Mouse (Mus musculus): ENCODE results near the gene Cmklr1. TPM values are rescaled to one million over a fixed set of nuclear protein-coding genes. Genes with fewer than 3 reads are reported as not detected.

The Cmklr1 gene
- polyA plus RNA-seq, 1 experiment from 2014 or later, result 2.0 TPM

DNA sequence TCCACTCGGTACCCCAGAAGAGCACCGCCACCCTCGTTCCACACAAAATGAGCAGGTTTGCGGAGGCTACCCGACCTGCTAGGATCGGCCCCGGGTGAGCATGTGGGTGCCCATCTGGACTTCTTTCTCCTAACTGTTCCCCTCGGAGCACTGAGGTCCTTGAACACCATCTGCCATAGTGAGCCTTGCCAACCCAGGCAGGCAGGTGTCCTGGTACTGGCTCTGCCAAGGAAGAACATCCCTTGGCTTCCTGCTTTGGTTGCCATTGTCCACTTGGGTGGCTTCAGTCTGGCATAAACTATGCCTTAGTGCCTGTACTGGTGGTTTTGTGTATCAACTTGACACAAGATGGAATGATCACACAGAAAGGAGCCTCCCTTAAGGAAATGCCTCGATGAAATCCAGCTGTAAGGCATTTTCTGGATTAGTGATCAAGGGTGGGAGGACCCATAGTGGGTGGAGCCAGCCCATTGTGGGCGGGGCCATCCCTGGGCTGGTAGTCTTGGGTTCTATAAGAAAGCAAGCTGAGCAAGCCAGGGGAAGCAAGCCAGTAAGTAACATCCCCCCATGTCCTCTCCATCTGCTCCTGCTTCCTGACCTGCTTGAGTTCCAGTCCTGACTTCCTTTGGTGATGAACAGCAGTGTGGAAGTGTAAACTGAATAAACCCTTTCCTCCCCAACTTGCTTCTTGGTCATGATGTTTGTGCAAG is 28.7 kb upstream of the Cmklr1 start:
- Histone ChIP-seq H3K27ac (no peak overlapping the region), H3K27me3 (no peaks in the 10 kb centered on the region), H3K4me3 (no peak overlapping the region), H3K9ac (no peak overlapping the region), H3K4me1 (peaks cover 5% of the 10 kb centered on the region; the same call in 1 of the 2 replicates), H3K36me3 (no peaks in the 10 kb centered on the region), H3K9me3 (replicated peaks) (no peaks in the 10 kb centered on the region), H3K4me2 (replicated peaks) (no peak overlapping the region)
- no peak for ATAC-seq (ENCODE audit: low FRiP score)
- WGBS, result 77% methylated on average over 10 of the region's 10 CpGs

DNA sequence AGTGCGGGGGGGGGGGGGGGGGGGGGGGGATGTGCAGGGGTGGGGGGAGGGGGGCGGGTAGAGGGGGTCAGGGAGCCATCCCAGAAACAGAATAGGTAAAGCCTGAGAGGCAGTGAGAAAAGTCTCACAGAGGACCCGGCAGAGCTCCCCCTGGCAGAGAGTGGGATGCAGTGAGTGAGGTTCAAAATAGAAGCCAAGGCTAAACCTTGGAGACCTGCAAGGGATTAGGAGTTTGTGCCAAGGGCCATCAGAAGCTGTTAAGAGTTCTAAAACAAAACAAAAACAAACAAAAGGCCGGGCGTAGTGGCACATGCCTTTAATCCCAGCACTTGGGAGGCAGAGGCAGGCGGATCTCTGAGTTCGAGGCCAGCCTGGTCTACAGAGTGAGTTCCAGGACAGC is 27.3 kb upstream of the Cmklr1 start:
- Histone ChIP-seq H3K9ac (no peak overlapping the region), H3K4me1 (peaks cover 5% of the 10 kb centered on the region; the same call in 1 of the 2 replicates), H3K4me2 (replicated peaks) (no peak overlapping the region), H3K36me3 (no peaks in the 10 kb centered on the region), H3K27me3 (no peaks in the 10 kb centered on the region), H3K9me3 (replicated peaks) (no peaks in the 10 kb centered on the region), H3K4me3 (no peak overlapping the region), H3K27ac (no peak overlapping the region)
- no peak for ATAC-seq (ENCODE audit: low FRiP score)
- 89% methylated on average over 5 of the region's 7 CpGs for WGBS

DNA sequence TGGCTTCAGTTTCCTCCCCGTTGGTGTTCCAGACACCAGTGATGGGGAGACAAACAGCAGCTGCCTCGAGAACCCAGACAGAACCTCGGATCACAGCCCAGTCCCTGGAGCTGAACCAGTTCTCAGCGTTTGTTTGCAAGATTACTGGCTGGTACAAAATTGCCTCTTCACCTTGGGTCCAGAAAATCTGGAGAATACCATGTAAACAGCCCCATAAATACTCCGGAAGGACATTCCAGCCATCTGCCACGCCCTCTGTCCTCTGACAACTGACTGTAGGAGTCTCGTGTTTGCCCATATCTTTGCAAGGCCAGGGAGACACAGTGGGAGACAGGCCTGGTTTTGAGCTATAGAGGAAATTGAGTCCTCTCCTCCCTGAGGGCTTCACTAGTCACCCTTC is 24.6 kb upstream of the Cmklr1 start:
- Histone ChIP-seq H3K27ac (no peak overlapping the region), H3K9ac (no peak overlapping the region), H3K27me3 (no peaks in the 10 kb centered on the region), H3K4me1 (no peaks in the 10 kb centered on the region), H3K9me3 (replicated peaks) (no peaks in the 10 kb centered on the region), H3K4me3 (no peak overlapping the region), H3K4me2 (replicated peaks) (no peak overlapping the region), H3K36me3 (no peaks in the 10 kb centered on the region)
- WGBS, result 80% methylated on average over 7 of the region's 7 CpGs
- no peak for ATAC-seq (ENCODE audit: low FRiP score)

DNA sequence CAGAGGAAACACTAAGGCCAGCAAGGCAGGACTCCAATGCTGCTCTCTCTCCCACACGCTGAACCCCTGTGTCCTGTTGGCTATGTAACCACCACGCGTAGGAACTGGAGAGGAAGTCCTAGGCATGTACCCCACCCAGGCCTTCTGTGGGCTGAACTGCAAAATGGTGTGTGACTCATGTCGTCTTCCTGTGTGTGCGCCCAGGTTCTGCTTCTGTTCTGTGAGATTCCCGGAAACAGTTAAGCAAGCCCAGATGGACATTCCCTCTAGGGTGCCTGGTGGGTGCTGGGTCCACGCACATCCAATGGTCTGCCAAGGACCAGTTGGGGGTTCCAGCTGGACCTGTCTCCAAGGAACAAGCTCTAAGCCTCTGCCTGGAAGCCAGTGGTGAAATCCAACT is 22.2 kb upstream of the Cmklr1 start:
- no peaks in the 10 kb centered on the region for H3K36me3 ChIP-seq
- no peaks in the 10 kb centered on the region for H3K27me3 ChIP-seq
- H3K4me3 ChIP-seq, result no peak overlapping the region
- no peaks in the 10 kb centered on the region for H3K4me1 ChIP-seq
- H3K4me2 ChIP-seq (replicated peaks), result no peak overlapping the region
- WGBS, result 89% methylated on average over 7 of the region's 7 CpGs
- ATAC-seq (ENCODE audit: low FRiP score), result no peak
- no peak overlapping the region for H3K9ac ChIP-seq
- peaks cover 5% of the 10 kb centered on the region; the same call in 1 of the 2 replicates for H3K9me3 ChIP-seq (replicated peaks)
- no peak overlapping the region for H3K27ac ChIP-seq

DNA sequence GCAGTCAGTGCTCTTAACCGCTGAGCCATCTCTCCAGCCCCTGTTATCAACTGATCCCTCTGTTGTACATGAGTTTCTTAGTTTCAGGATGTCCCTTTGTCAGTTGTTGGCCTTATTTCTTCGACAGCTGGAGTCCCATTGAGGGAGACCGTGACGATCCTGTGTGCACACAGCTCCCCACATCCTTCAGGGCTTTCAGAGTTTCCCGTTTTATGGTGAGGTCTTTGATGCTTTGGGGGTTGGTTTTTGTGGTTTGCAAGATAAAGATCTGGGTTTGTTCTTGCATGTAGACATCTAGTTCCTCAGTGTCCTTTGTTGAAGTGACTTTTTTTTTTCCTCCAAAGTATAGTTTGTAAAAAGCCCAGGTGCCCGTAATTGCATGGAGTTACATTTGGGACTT is 20.4 kb upstream of the Cmklr1 start:
- Histone ChIP-seq H3K27ac (no peak overlapping the region), H3K4me3 (no peak overlapping the region), H3K36me3 (no peaks in the 10 kb centered on the region), H3K4me2 (replicated peaks) (no peak overlapping the region), H3K4me1 (no peaks in the 10 kb centered on the region), H3K9me3 (replicated peaks) (peaks cover 5% of the 10 kb centered on the region; the same call in 1 of the 2 replicates), H3K27me3 (no peaks in the 10 kb centered on the region), H3K9ac (no peak overlapping the region)
- no peak for ATAC-seq (ENCODE audit: low FRiP score)
- 81% methylated on average over 6 of the region's 6 CpGs for WGBS

DNA sequence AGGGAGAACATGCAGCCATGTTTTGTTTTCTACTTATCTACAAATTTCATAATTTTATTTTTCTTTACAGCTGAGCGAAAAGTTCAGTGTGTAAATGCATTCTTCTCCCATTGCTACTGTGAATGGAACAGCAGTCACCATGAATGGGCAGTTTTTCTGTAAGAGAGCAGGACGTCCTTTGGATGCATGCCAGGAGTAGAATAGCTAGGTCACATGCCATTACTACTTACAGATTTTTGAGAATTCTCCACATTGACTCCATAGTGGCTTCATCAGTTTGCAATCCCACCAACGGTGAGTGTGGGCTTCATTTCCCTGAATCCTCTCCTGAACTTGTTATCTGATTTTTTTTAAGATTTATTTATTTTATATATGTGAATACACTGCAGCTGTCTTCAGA is 19.9 kb upstream of the Cmklr1 start:
- Histone ChIP-seq H3K27ac (no peak overlapping the region), H3K4me3 (no peak overlapping the region), H3K9me3 (replicated peaks) (peaks cover 5% of the 10 kb centered on the region; the same call in 1 of the 2 replicates), H3K36me3 (no peaks in the 10 kb centered on the region), H3K27me3 (no peaks in the 10 kb centered on the region), H3K4me2 (replicated peaks) (no peak overlapping the region), H3K4me1 (no peaks in the 10 kb centered on the region), H3K9ac (no peak overlapping the region)
- WGBS, result 72% methylated on average over 3 of the region's 3 CpGs
- ATAC-seq (ENCODE audit: low FRiP score), result no peak

DNA sequence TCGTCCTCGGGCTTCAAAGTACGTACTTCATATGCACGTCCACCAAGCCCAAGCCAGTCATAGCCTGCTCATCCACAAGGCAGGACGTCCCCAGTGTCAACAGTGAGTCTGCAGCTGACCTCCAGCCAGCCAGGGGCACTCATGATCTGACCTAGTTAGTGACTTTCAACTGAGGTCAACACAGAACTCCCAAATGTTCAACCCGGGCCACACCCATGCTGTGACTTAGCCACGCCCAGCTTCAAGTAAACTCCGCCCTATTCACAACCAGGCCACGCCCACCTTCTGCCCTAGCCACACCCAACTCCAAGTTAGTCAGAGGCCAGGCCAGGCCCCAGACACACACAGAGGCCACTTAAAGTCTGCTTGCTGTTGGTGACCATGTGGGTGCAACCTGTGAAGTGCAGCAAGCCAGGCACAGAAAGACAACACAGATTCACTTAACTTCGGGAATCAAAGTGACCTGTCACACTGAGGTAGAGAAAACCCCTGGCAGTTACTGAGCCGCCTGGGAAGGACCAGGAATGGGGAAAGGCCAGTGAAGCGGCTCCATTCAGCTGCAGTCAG is 14.5 kb upstream of the Cmklr1 start:
- no peaks in the 10 kb centered on the region for H3K4me1 ChIP-seq
- no peak overlapping the region for H3K4me3 ChIP-seq
- no peaks in the 10 kb centered on the region for H3K27me3 ChIP-seq
- H3K9me3 ChIP-seq (replicated peaks), result peaks cover 9% of the 10 kb centered on the region; the same call in 1 of the 2 replicates
- no peak overlapping the region for H3K4me2 ChIP-seq (replicated peaks)
- no peak overlapping the region for H3K9ac ChIP-seq
- H3K36me3 ChIP-seq, result no peaks in the 10 kb centered on the region
- H3K27ac ChIP-seq, result no peak overlapping the region
- 73% methylated on average over 12 of the region's 12 CpGs for WGBS
- ATAC-seq (ENCODE audit: low FRiP score), result no peak

DNA sequence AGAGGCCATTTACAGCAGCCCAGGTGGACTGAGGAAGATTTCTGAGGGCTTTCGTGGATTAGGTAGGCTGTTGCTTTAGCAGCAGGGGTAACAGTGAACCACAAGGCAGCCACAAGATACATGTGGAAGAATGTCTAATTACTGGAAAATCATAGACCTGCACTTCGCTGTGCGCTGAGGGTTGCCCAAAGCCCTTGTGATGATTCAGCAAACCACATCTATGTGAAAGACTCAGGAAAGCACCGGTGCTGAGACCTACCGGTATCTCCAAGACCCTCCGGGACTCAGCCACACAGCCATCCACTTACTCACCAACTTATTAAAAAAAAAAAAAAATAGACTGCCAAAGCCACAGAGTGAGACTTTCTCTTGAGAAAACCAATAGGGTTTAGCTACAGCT is 13.9 kb upstream of the Cmklr1 start:
- ATAC-seq (ENCODE audit: low FRiP score), result no peak
- 89% methylated on average over 6 of the region's 6 CpGs for WGBS
- Histone ChIP-seq H3K27ac (no peak overlapping the region), H3K36me3 (no peaks in the 10 kb centered on the region), H3K27me3 (no peaks in the 10 kb centered on the region), H3K4me3 (no peak overlapping the region), H3K4me2 (replicated peaks) (no peak overlapping the region), H3K9me3 (replicated peaks) (peaks cover 9% of the 10 kb centered on the region; the same call in 1 of the 2 replicates), H3K9ac (no peak overlapping the region), H3K4me1 (no peaks in the 10 kb centered on the region)

DNA sequence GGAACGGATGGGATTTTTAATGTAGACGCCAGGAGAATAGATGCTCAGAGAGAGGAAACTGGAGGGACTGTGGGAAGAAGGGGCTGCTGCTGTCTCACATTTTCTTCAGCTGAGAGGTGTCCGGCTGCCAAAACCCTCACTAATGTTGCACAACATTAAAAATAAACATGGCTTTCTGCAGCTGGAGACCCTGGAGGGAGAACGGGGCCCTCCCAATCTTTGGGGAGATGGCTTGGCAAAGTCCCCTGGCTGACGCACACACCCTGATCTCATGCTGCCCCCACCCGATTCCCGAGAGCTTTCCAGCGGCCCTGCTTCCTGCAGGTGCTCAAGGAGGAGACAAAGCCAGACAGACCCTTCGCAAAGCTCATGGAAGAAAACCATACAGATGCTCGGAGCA is 10.6 kb upstream of the Cmklr1 start:
- no peak overlapping the region for H3K4me3 ChIP-seq
- no peak for ATAC-seq (ENCODE audit: low FRiP score)
- no peak overlapping the region for H3K4me2 ChIP-seq (replicated peaks)
- H3K4me1 ChIP-seq, result no peaks in the 10 kb centered on the region
- 0 out of 2 replicates have a peak, but pooled peaks cover 4% of the 10 kb centered on the region for H3K9me3 ChIP-seq (replicated peaks)
- H3K36me3 ChIP-seq, result no peaks in the 10 kb centered on the region
- H3K27me3 ChIP-seq, result no peaks in the 10 kb centered on the region
- no peak overlapping the region for H3K27ac ChIP-seq
- H3K9ac ChIP-seq, result no peak overlapping the region
- WGBS, result 82% methylated on average over 10 of the region's 10 CpGs

DNA sequence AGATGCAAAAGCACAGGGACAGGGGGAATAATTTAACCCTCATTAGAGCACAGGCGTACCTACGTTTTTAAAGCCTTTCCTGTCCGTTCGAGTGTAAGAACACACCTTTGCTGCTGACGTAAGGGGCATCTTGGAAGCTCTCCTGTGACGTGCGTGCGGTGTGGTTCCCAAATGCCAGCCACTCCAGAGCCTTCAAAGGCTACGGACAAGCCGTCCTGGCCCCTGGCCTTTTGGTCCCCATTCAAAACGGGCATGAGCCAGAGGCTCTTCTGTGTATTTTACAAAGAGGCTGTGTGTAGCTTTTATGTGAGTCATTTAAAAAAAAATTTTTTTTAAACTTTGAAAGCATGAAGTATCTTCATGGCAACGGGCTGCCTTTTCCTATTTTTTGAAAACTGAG is 4.6 kb upstream of the Cmklr1 start:
- Histone ChIP-seq H3K27ac (no peak overlapping the region), H3K9ac (no peak overlapping the region), H3K4me2 (replicated peaks) (no peak overlapping the region), H3K36me3 (no peaks in the 10 kb centered on the region), H3K27me3 (peaks cover 20% of the 10 kb centered on the region; the same call in 1 of the 2 replicates), H3K4me1 (peaks cover 16% of the 10 kb centered on the region), H3K4me3 (no peak overlapping the region), H3K9me3 (replicated peaks) (no peaks in the 10 kb centered on the region)
- ATAC-seq (ENCODE audit: low FRiP score), result no peak
- whole genome bisulfite sequencing, result 87% methylated on average over 12 of the region's 12 CpGs

DNA sequence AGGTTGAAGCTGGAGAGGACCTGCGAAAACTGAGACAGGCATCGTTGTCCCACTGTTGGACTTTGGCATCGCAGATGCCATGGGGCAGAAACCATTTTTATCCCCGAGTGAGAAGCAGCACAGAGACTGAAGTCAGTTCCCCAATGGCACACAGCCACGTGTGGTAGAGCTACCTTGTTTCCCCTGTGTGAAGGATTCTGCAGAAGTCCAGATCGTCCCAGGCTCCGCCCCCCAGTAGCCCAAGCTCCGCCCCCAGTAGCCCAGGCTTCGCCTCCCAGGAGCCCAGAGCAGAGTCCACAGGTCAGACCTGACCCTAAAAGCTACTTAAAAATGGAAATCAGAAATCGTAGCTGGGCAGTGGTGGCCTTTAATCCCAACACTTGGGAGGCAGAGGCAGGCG is 4.0 kb upstream of the Cmklr1 start:
- Histone ChIP-seq H3K9me3 (replicated peaks) (no peaks in the 10 kb centered on the region), H3K9ac (no peak overlapping the region), H3K27ac (no peak overlapping the region), H3K4me3 (no peak overlapping the region), H3K36me3 (no peaks in the 10 kb centered on the region), H3K4me2 (replicated peaks) (no peak overlapping the region), H3K4me1 (peaks cover 18% of the 10 kb centered on the region), H3K27me3 (peaks cover 21% of the 10 kb centered on the region; the same call in 1 of the 2 replicates)
- ATAC-seq (ENCODE audit: low FRiP score), result no peak
- 79% methylated on average over 11 of the region's 11 CpGs for WGBS

DNA sequence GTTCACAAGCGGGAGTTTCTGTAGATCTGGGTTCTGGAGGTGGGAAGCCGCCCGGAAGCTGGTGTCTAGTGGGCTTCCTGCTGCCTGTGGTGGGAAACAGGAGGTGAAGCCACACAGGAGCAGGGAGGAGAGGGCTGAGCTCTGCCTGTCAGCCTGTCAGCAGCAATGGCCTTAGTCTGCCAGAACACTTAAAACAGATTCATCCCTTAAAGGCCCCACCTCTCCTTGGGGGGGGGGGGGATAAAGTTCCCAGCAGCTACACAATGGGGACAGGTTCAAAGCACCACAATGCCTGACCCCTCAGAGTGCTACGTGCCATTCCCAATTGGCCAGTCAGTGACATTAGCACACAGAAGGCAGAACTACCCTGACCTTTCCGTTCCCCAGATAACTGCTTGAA is 2.0 kb upstream of the Cmklr1 start:
- H3K9me3 ChIP-seq (replicated peaks), result no peaks in the 10 kb centered on the region
- no peak overlapping the region for H3K4me2 ChIP-seq (replicated peaks)
- H3K27me3 ChIP-seq, result peaks cover 28% of the 10 kb centered on the region; the same call in 1 of the 2 replicates
- no peak for ATAC-seq (ENCODE audit: low FRiP score)
- peaks cover 18% of the 10 kb centered on the region for H3K4me1 ChIP-seq
- H3K4me3 ChIP-seq, result no peak overlapping the region
- H3K27ac ChIP-seq, result no peak overlapping the region
- 30% methylated on average over 5 of the region's 5 CpGs for WGBS
- no peaks in the 10 kb centered on the region for H3K36me3 ChIP-seq
- no peak overlapping the region for H3K9ac ChIP-seq

DNA sequence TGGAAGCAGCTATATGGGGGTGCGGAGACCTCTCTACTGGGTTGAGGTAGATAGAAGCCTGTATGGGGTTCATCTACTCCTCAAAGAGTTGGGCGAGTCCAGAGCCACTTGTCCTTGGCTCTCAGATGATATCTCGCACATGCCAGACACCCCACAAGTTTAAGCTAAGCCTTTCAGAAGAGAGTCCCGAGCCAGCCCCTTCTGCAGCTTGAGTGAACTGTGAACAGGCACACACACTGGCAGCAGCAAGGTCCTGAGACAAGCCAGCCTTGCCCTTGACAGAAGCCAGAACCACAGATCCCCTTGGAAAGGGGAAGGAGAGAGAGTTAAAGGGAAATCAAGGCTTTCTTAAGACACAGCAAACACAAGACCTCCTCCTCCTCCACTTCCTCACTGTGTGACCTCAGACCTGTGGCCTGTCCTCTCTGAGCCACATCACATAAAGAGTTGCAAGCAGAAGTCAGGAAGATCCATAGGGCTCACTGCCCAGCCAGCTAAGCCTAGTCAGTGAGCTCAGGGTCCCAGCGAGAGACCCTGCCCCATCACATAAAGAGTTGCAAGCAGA is 1.5 kb downstream of the Cmklr1 start:
- 93% methylated on average over 5 of the region's 5 CpGs for WGBS

More for the DNA sequence above, 1.5 kb downstream of the Cmklr1 start:
- Histone ChIP-seq H3K4me2 (replicated peaks) (no peak overlapping the region), H3K9me3 (replicated peaks) (no peaks in the 10 kb centered on the region), H3K36me3 (no peaks in the 10 kb centered on the region), H3K4me1 (peaks cover 18% of the 10 kb centered on the region), H3K27ac (no peak overlapping the region), H3K4me3 (no peak overlapping the region), H3K9ac (no peak overlapping the region), H3K27me3 (peaks cover 33% of the 10 kb centered on the region)
- ATAC-seq (ENCODE audit: low FRiP score), result no peak

Data from hindbrain, embryonic 12.5 days (tissue).